Mouse (Mus musculus) ES-E14 (cell line): ENCODE results near the gene Tns3.

ENCODE experiments used
- CHD2 ChIP-seq: IDR thresholded peaks from 2 replicates; pipeline ENCODE4 v1.6.1; 2014; ENCODE audit warnings: mild to moderate bottlenecking, low read depth, low read length, inconsistent platforms
- HCFC1 ChIP-seq: IDR thresholded peaks from 2 replicates; pipeline ENCODE4 v1.6.1; 2012; ENCODE audit warnings: low read length, inconsistent platforms, borderline replicate concordance; ENCODE audit not compliant: insufficient read depth

DNA sequence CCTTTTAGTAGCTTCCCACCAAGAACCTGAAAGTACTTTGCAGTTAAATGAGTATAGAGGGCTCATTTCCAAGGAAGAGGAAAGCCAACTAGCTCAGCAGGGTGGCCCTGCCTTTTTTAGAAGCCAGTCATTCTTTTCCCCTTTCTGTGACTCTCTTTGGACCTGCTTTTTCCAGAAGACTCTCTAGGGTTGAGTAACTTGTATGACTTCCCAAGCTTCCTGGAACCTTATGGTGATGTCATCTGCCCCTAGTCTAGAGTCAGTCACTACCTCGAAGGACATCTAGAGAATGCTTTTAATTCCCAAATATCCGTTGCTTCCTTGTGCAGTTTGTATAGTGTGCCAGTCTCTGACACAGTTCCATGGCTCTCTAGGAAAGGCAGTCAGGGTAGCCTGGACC lies 4.8 kb upstream of the Tns3 start:
- no peak for TF ChIP-seq CHD2
- TF ChIP-seq HCFC1: no peak
